Mouse (Mus musculus) cerebellum, postnatal 25 days (tissue): ENCODE measurements around the gene Dnm3.
A peak's percentile ranks its signal among the peaks of the same experiment; 100 is the strongest.

ENCODE experiments used
- DNase-seq, 2 experiments: peaks; one replicate each; pipeline ENCODE4 v3.0.0; 2021; ENCODE audit warnings: mixed read lengths in 2 of 2

The Dnm3 gene

DNA sequence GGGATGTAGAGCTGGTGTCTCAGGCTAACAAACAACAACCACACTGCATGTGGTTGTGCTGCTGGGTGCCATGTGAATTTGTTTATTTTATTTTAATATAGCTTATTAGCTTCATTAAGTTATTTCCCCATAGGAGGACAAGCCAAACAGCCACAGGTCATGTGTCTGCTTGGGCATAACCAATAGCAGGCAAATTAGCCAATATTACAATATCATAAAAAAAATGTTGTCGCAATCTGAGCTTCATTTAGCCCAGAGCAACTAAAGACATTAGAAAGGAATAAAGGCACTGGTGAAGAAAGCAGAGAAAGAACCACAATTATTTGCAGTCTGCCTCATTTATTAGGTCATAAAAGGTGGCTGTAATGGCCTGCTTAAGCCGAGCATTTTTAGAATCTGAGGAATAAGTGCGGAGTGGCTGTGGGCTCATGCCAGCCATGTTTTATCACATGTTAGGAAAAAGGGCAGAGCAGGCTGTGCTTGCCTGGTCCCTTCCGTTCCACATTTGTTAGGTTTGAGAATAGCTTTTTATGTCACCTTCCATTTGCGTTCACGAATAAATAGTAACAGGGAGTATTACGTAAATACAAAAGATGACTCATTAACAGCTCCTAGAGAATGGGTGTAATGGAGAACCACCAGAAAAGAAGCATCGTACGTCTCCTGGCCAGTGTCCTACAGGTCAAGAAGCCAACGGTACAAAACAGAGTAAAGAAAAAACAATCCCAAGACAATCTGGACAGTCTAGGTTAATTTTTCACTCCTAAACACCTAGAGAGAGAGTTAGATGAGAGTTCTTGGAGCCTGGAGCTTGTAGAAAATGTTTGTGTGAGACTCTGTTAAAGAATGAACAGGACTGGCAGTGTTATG, 376.6 kb downstream of the Dnm3 start:
- no peak for DNase-seq

- no peak for DNase-seq
These were observed 377.6 kb downstream of the Dnm3 start for GRCm38 (mm10) chr1:162100033-162100820.

GRCm38 (mm10) chr1:162099203-162099602, 378.6 kb downstream of the Dnm3 start:
- no peak for DNase-seq

GRCm38 (mm10) chr1:162094523-162095272, 383.1 kb downstream of the Dnm3 start:
- no peak for DNase-seq

DNA sequence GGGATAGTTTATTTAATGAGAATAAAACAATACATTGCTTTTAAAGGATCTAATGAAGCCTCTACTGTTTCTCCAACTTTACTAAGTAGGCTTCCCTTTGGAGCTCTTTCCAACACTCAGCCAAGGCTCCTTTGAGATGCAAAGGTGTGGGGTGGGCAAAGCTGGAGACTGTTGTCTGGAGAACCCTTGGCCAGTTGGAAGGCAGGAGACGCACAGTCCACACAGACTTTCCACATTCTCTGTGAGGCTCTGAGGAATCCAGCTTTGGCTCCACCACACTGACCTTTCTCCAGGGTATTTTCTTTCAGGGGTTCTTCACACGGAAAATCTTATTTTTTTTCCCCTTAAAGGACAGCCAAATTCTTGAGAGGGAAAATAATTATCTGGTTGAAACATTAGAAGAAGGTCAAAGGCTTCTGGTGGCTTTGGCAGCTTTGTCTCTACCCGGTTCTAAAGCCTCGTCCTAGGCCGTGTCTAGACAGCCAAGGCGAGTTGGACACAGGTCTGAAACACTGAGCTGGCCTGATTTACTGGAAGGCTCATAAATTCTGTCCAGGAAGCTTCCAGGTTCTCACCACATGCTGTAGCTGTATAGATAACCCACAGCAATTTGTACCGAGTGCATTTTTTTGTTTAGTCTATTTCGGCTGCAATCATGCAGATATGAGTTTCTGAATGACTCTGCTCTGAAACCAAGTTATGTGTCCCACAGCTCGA, 383.9 kb downstream of the Dnm3 start:
- DNase-seq = no peak

DNA sequence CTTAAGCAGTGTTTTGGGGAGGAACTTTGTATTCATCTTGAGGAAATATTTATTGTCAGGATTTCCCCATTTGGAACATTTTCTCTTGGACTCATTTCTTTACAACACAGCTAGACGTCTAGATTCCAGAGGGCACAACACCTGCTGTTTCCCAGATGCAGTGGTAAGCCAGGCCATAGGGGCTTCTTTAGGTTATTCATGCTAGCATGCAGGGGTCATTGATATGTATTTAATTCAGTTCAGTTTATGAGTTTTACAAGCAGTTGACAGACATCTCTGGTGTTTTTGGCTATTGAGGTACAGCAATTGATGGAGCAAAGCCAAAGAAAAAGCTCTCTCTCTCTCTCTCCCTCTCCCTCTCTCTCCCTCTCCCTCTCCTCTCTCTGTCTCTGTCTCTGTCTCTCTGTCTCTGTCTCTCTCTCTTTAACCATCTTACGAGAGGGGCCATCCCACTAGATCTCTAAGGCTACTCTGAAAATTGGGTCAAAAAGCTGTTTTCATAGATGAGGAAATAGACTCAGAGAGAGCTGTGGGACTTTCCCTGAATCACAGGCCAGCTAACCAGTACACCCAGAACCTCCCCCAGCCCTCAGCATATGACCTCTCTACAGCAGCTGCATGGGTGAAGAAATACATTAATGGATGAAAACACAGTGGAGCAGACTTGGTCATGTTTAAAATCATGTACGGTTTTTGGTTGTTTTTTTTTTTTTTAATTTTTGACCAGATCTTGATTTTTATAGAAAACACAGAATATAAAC, 384.8 kb downstream of the Dnm3 start:
- no peak for DNase-seq

DNA sequence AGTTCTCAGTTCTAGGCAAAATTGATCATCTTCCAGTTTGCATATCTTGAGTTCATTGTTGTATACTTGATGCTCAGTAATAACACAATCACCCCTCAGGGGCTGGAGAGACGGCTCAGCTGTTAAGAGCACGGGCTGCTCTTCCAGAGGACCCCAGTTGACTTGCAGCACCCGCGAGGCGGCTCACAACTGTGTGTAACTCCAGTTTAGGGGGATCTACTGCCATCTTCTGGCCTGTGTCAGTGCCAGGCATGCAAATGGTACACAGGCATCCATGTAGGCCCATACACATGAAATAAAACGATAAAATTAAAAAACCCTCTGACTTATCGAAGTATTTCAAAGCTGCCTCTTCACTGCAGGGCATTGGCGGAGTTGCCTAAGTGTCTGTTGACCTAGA, 385.4 kb downstream of the Dnm3 start:
- DNase-seq = no peak

DNA sequence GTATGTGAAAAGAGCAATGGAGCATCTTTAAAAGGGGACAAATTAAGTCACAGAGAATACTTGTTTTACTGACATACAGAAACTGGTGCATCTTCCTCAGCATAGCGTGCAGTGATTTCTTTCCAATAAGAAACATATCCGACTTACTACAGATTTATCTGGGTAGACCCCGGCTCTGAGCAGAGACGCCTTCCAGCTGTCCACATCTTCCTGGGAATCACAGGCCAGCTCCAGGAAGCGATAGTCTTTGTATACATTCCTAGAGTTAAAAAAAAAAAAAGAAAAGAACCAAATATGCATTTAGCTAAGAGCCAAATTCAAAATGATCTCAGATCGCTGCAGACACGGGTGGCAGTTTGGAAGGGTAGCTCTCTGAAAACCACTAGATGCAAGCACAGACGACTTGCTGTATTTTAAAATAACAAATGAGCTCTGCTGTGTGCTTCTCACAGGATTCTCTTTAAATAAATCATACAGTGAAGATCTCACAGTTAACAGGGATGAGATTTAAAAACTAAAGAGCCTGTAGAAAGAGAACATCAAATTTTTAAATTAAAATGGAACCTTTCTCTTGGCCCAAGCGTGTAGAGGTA, 393.9 kb downstream of the Dnm3 start:
- no peak for DNase-seq

- no peak for DNase-seq
These were observed 394.5 kb downstream of the Dnm3 start for GRCm38 (mm10) chr1:162083354-162083753.

GRCm38 (mm10) chr1:162082711-162083110, 395.1 kb downstream of the Dnm3 start:
- peak; percentile 65 to 67 for DNase-seq

DNA sequence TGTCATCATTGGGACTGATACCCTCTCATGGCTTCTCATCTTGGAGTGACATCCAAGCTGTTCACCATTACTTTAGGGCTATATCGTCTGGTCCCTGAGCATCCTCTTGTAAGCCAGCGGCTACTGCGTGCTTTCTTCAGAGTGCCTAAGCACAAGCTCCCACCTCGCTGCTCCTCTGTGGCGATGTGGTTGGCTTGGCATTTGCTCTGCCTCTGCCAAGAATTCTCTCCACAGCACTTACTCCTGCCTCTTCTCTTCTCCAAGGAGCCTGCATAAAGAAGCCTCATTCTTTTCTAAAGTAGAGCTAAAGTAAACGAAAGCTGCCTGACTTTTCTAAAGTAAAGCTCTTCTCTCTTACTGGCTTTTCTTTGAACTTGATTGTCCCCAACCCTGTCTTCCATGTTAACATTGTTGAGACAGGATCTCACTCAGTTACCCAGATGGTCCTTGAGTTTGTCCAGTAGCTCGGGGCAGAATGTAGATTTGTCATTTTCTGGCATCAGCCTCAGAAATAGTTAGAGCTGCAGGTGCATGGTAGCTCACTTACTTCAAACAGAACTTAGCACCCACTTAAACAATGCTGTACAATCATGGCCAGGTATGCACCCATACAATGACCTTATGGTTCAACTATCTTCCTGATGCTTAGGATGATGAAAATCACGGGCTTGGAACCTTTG, 396.0 kb downstream of the Dnm3 start:
- no peak for DNase-seq

GRCm38 (mm10) chr1:162079989-162080388, 397.8 kb downstream of the Dnm3 start:
- DNase-seq = no peak

GRCm38 (mm10) chr1:162077454-162077853, 400.4 kb downstream of the Dnm3 start:
- DNase-seq = peak; percentile 64 to 74

GRCm38 (mm10) chr1:162076581-162077001, 401.2 kb downstream of the Dnm3 start:
- no peak for DNase-seq

DNA sequence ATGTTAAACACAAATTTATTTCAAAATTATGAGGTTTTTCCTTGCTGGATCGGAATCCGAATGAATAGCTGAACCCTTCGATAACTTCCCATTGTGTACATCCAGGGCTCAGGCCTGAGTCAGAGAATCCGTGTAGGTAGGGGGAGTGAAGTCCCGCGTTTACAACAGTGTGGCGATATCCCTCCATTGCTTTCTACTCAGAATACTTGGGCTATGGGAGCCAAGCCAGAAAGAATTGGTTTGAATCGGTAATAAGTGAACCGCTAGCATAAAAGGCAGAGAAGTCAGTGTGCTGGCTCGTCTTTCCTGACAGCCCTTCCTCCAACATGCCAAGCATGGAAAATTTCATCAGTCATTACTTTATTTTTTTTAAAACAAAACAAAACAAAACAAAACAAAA, 402.0 kb downstream of the Dnm3 start:
- no peak for DNase-seq

- DNase-seq = no peak
These were observed 402.4 kb downstream of the Dnm3 start for GRCm38 (mm10) chr1:162075416-162075815.

DNA sequence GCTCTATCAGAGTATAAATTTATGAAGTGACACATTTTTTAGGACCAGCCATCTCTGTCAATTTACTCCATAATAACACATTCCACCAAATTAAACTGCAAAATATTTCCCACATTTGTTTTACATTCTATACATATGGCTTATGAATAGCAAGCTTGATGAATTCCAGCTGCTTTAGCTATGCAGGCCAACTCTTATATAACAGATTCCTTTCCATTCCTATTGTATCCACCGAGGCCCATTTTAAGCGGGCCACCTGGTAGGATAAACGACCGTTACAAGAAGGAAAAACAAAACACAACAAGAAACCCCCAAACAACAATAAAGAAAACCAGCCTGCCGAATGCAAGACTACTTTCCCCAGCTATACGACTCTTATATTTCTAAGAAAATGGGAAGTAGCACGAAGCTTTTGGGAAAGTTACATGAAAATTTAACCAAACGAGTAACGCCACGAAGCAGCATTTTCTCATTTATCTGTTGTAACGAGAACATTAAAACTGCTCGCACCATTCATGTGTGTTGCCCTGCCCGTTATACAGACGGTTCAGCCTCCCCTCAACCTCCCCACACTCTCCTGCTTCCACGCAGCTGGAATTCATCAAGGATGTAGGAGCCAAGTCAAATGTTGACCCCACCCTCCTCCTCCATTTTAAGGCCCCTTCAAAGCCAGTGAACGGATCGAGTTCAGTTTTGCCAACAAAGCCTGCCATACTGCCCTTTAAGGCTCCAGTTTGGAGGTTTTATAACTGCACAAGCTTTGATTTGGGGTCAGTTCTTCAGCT, 403.0 kb downstream of the Dnm3 start:
- no peak for DNase-seq

- no peak for DNase-seq
These were observed 404.8 kb downstream of the Dnm3 start for GRCm38 (mm10) chr1:162072917-162073578.

- no peak for DNase-seq
These were observed 424.2 kb downstream of the Dnm3 start for GRCm38 (mm10) chr1:162053608-162054007.
